Mouse (Mus musculus) ES-CJ7 (cell line): ENCODE data around the gene Tomm34.
A peak's percentile ranks its signal among the peaks of the same experiment; 100 is the strongest.

Source experiments
- DNase-seq: peaks from one replicate; pipeline ENCODE4 v3.0.0; 2011; ENCODE audit warnings: low read depth, low spot score

Tomm34 gene

DNA sequence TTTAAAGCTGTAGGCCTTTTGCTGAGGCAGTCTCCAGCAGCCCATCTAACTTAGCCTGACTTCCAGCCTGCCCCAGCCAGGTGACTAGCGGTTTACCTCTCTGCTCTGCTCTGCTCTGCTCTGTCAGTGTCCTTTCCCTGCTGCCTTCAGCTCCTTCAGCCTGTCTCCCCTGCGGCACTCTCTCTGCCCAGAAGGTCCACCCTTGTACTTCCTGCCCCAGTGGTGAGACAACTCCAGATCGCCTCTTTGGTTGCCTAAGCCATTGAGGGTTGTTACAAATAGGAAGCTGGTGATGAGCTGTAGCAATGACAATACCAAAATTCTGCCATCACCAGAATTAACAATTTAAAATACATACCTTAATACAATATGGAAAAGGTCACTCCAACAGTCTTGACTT lies 60.0 kb downstream of the Tomm34 start:
- DNase-seq = no peak

DNA sequence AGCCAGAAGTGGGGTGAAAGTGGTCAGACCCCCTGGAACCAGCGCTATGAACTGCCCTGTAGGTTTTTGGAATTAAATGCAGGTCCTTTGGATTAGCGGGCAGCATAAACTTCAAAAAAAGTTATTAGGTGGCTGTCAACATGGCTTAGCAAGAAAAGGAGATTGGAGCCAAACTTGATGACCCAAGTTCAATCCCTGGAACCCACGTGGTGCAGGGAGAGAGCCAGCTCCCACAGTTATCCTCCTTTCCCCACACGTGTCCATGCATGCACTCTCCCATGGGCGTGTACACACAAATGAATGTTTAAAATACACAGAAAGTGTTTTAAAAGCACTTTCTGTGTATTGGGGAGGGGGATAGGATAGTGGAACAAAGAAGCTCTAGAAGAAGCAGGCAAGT lies 60.5 kb downstream of the Tomm34 start:
- DNase-seq = no peak

- DNase-seq = no peak
These were observed 61.7 kb downstream of the Tomm34 start for GRCm38 (mm10) chr2:164009227-164009626.

- DNase-seq = no peak
These were observed 62.9 kb downstream of the Tomm34 start for GRCm38 (mm10) chr2:164007987-164008545.

- DNase-seq = peak; percentile 37
These were observed 63.4 kb downstream of the Tomm34 start for GRCm38 (mm10) chr2:164007547-164007946.

DNA sequence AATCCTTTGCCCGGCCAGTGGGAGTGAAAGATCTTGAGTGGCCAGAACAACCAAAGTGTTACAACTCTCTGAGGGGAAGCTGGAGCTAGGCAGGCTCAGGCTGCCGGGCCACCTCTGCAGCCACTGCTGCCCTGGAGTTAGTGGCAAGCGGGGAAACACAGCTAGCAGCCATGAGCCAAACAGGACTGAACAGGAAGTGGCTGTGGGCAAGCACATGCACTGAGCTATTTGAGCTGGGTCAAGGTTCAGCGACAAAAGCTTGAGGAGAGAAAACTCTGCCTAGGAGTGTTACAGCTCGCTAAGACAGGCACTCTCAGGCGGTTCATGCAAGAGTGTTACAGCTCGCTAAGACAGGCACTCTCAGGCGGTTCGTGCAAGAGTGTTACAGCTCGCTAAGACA lies 64.0 kb downstream of the Tomm34 start:
- DNase-seq = peak; percentile 32

- DNase-seq = peak; percentile 15
These were observed 66.5 kb downstream of the Tomm34 start for GRCm38 (mm10) chr2:164004503-164004902.
